In genomic region chr1:134559976-134560375, GRCm38 (mm10) we compare ENCODE assay signal across 8 mouse cellular contexts. TPM values are rescaled to one million over a fixed set of nuclear protein-coding genes. Genes with fewer than 3 reads are reported as not detected.
DNase-seq lines count a peak whose midpoint lies in the region; ATAC-seq and TF ChIP-seq lines count a peak whose summit lies in the region.

TSS of gene Kdm5b (plus strand) at chr1:134560171.

- peak; percentile 89 for DNase-seq in CD4-positive helper T cell, adult 2 months (ENCODE audit: low read depth, low spot score)
- DNase-seq in brain, embryonic 14.5 days (ENCODE audit: low read depth): peak; percentile 95
- peak; percentile 63 for DNase-seq in fibroblast of lung, adult 2 months (ENCODE audit: low read depth)
- peak; percentile 92 for DNase-seq in kidney, postnatal 0 days (ENCODE audit: low spot score)
- DNase-seq in natural killer cell, adult 2 months (ENCODE audit: low spot score in 2 of 2): peak; percentile 82 to 84

- H3K4me1 ChIP-seq in heart, embryonic 13.5 days: peaks cover 35% of the 10 kb centered on the region
- H3K4me1 ChIP-seq in kidney, postnatal 0 days (replicated peaks; ENCODE audit: insufficient read depth, low read length): peaks cover 12% of the 10 kb centered on the region
- H3K4me1 ChIP-seq in liver, embryonic 12.5 days: peaks cover 60% of the 10 kb centered on the region
- peaks cover 23% of the 10 kb centered on the region for H3K4me1 ChIP-seq in stomach, embryonic 15.5 days

- H3K4me2 ChIP-seq in heart, embryonic 13.5 days: peak within 1 kb of the TSS; percentile 78
- H3K4me2 ChIP-seq in kidney, postnatal 0 days (ENCODE audit: low read length): peak within 1 kb of the TSS; percentile 74
- H3K4me2 ChIP-seq in liver, embryonic 12.5 days: peak within 1 kb of the TSS; percentile 98
- H3K4me2 ChIP-seq in stomach, embryonic 15.5 days: peak within 1 kb of the TSS; percentile 63

- TF ChIP-seq CTCF in brain, embryonic 14.5 days (IDR thresholded peaks at IDR 0.05; ENCODE audit: borderline replicate concordance, extremely low read depth, insufficient read depth, insufficient read length): no peak
- peak; percentile 14; the same call in 1 of the 2 replicates for TF ChIP-seq CTCF in kidney, postnatal 0 days (IDR thresholded peaks at IDR 0.05; ENCODE audit: low read depth)

- WGBS in heart, embryonic 13.5 days: 0% methylated on average over 34 of the region's 34 CpGs
- under 1% methylated on average over 34 of the region's 34 CpGs for WGBS in kidney, postnatal 0 days
- under 1% methylated on average over 34 of the region's 34 CpGs for WGBS in liver, embryonic 12.5 days (ENCODE audit: insufficient replicate concordance)
- under 1% methylated on average over 32 of the region's 34 CpGs for WGBS in stomach, embryonic 15.5 days

- H3K27ac ChIP-seq in heart, embryonic 13.5 days (replicated peaks): peak within 1 kb of the TSS; percentile 91
- H3K27ac ChIP-seq in kidney, postnatal 0 days: peak within 1 kb of the TSS; percentile 90
- peak within 1 kb of the TSS; percentile 81 for H3K27ac ChIP-seq in liver, embryonic 12.5 days
- peak within 1 kb of the TSS; percentile 93 for H3K27ac ChIP-seq in stomach, embryonic 15.5 days

- peak; percentile 93 for TF ChIP-seq POLR2A in brain, embryonic 14.5 days (IDR thresholded peaks at IDR 0.05; ENCODE audit: borderline replicate concordance, extremely low read depth, insufficient read depth, insufficient read length, poor library complexity, severe bottlenecking)

- H3K27me3 ChIP-seq in heart, embryonic 13.5 days (replicated peaks): no peaks in the 10 kb centered on the region
- no peaks in the 10 kb centered on the region for H3K27me3 ChIP-seq in kidney, postnatal 0 days (ENCODE audit: insufficient read depth, low read length)
- H3K27me3 ChIP-seq in liver, embryonic 12.5 days (replicated peaks): no peaks in the 10 kb centered on the region
- H3K27me3 ChIP-seq in stomach, embryonic 15.5 days (replicated peaks): no peaks in the 10 kb centered on the region

- no peaks in the 10 kb centered on the region for H3K9me3 ChIP-seq in heart, embryonic 13.5 days
- H3K9me3 ChIP-seq in kidney, postnatal 0 days (replicated peaks; ENCODE audit: low read length): no peaks in the 10 kb centered on the region
- no peaks in the 10 kb centered on the region for H3K9me3 ChIP-seq in liver, embryonic 12.5 days (replicated peaks)
- no peaks in the 10 kb centered on the region for H3K9me3 ChIP-seq in stomach, embryonic 15.5 days

- no peak for ATAC-seq in heart, embryonic 13.5 days (ENCODE audit: extremely low read depth, insufficient number of reproducible peaks, low FRiP score, low TSS enrichment)
- peak; percentile 26; the same call in 1 of the 2 replicates for ATAC-seq in kidney, postnatal 0 days (replicated peaks; ENCODE audit: low FRiP score, low read depth)
- ATAC-seq in liver, embryonic 12.5 days: peak; percentile 13; the same call in 1 of the 2 replicates
- ATAC-seq in stomach, embryonic 15.5 days (ENCODE audit: insufficient read depth, low FRiP score, low read depth): no peak

- no peaks in the 10 kb centered on the region for H3K36me3 ChIP-seq in heart, embryonic 13.5 days
- H3K36me3 ChIP-seq in kidney, postnatal 0 days (ENCODE audit: insufficient read depth, low read length): no peaks in the 10 kb centered on the region
- no peaks in the 10 kb centered on the region for H3K36me3 ChIP-seq in liver, embryonic 12.5 days
- no peaks in the 10 kb centered on the region for H3K36me3 ChIP-seq in stomach, embryonic 15.5 days

- H3K4me3 ChIP-seq in heart, embryonic 13.5 days: peak within 1 kb of the TSS; percentile 100
- H3K4me3 ChIP-seq in kidney, postnatal 0 days (replicated peaks; ENCODE audit: low read depth, low read length): peak within 1 kb of the TSS; percentile 98
- peak within 1 kb of the TSS; percentile 89 for H3K4me3 ChIP-seq in liver, embryonic 12.5 days
- H3K4me3 ChIP-seq in stomach, embryonic 15.5 days (replicated peaks): peak within 1 kb of the TSS; percentile 91

- peak within 1 kb of the TSS; percentile 99 for H3K9ac ChIP-seq in heart, embryonic 13.5 days
- H3K9ac ChIP-seq in kidney, postnatal 0 days (ENCODE audit: low read depth, low read length): peak within 1 kb of the TSS; percentile 97
- peak within 1 kb of the TSS; percentile 95 for H3K9ac ChIP-seq in liver, embryonic 12.5 days
- H3K9ac ChIP-seq in stomach, embryonic 15.5 days: peak within 1 kb of the TSS; percentile 98

RNA-seq across cellular contexts. Expression of gene Kdm5b, which starts in this region (rescaled TPM):
- polyA plus RNA-seq in brain, embryonic 14.5 days (2012; rRNA removed): 48.9 and 70.8 TPM in 2 replicates
- 28.9 and 29.6 TPM in 2 replicates for polyA plus RNA-seq in heart, embryonic 13.5 days (2015; fragmentation: Nextera tagmentation; extraction: Ambion mirVana)
- polyA plus RNA-seq in kidney, postnatal 0 days (2015; fragmentation: Nextera tagmentation; extraction: Ambion mirVana): 40.2 and 42.4 TPM in 2 replicates
- 16.1 and 16.5 TPM in 2 replicates for polyA plus RNA-seq in liver, embryonic 12.5 days (2016; fragmentation: Nextera tagmentation; extraction: Ambion mirVana)
- 53.2 and 54.5 TPM in 2 replicates for polyA plus RNA-seq in stomach, embryonic 15.5 days (2015; fragmentation: Nextera tagmentation; extraction: Ambion mirVana)

Comparison
In these comparisons a context has a peak if more than half of its experiments do, and no peak if none do; other contexts are left out.
1. ATAC-seq: peak in kidney, postnatal 0 days (single experiment) and liver, embryonic 12.5 days (single experiment); none in heart, embryonic 13.5 days (single experiment) and stomach, embryonic 15.5 days (single experiment).
2. Peak in every context shown above with its lines, with median percentiles within 50 percentile points of each other: DNase-seq, H3K27ac ChIP-seq, H3K4me2 ChIP-seq, H3K4me3 ChIP-seq and H3K9ac ChIP-seq.